Mouse (Mus musculus) lung, embryonic 14.5 days (tissue): ENCODE data around the gene Gm20388. TPM values are rescaled to one million over a fixed set of nuclear protein-coding genes. Genes with fewer than 3 reads are reported as not detected.
A peak's percentile ranks its signal among the peaks of the same experiment; 100 is the strongest.

Source experiments
- ATAC-seq: fragments of 200-750 bp; cut with Nextera tagmentation; 2 replicates; pipeline ENCODE4 v1.8.0; 2017; ENCODE audit warnings: mild to moderate bottlenecking, moderate TSS enrichment, moderate library complexity; ENCODE audit not compliant: insufficient read depth
- DNase-seq: peaks from one replicate; pipeline ENCODE4 v3.0.0-alpha.2; 2015
- H3K27ac ChIP-seq: fragments of 300-500 bp; sonication (generic); 2 replicates; pipeline ENCODE4 v1.5.1; 2014; ENCODE audit warnings: low read depth, mild to moderate bottlenecking, moderate library complexity
- H3K27me3 ChIP-seq: fragments of 300-500 bp; sonication (generic); 2 replicates; pipeline ENCODE4 v1.6.1; 2014; ENCODE audit warnings: low read length, control low read depth; ENCODE audit not compliant: insufficient read depth
- H3K36me3 ChIP-seq: fragments of 300-500 bp; sonication (generic); 2 replicates; pipeline ENCODE4 v1.6.1; 2014; ENCODE audit warnings: control low read depth; ENCODE audit not compliant: insufficient read depth
- H3K4me1 ChIP-seq: fragments of 300-500 bp; sonication (generic); 2 replicates; pipeline ENCODE4 v1.6.1; 2014; ENCODE audit warnings: antibody characterized with exemption, control low read depth; ENCODE audit not compliant: insufficient read depth
- H3K4me2 ChIP-seq: fragments of 300-500 bp; sonication (generic); 2 replicates; pipeline ENCODE4 v1.6.1; 2014; ENCODE audit warnings: mild to moderate bottlenecking
- H3K4me3 ChIP-seq: fragments of 300-500 bp; sonication (generic); 2 replicates; pipeline ENCODE4 v1.5.1; 2014; ENCODE audit warnings: low read depth, low read length
- H3K9ac ChIP-seq: fragments of 300-500 bp; sonication (generic); 2 replicates; pipeline ENCODE4 v1.6.1; 2014
- H3K9me3 ChIP-seq: fragments of 300-500 bp; sonication (generic); 2 replicates; pipeline ENCODE4 v1.6.1; 2016; ENCODE audit warnings: low read depth, low read length, control low read depth
- CTCF ChIP-seq: IDR thresholded peaks from 2 replicates; pipeline ENCODE4 v1.5.1; 2016; ENCODE audit warnings: antibody characterized with exemption, low read depth
- WGBS: fragments of 180-500 bp; shearing (Covaris S2); extraction: QIAGEN DNeasy Blood & Tissue Kit; methylation state at CpG from one replicate; pipeline ENCODE4 v1.1.7; 2014; 5-methylcytosine and 5-hydroxymethylcytosine counted together
- polyA plus RNA-seq: library from polyadenylated mRNA; unstranded; fragments of >200 nt; fragmentation: Nextera tagmentation; extraction: Ambion mirVana; gene quantifications from 2 replicates; pipeline ENCODE4 v1.2.1, GENCODE M21; 2014

Gm20388 gene
- polyA plus RNA-seq, 1 experiment from 2014 or later, result not detected

DNA sequence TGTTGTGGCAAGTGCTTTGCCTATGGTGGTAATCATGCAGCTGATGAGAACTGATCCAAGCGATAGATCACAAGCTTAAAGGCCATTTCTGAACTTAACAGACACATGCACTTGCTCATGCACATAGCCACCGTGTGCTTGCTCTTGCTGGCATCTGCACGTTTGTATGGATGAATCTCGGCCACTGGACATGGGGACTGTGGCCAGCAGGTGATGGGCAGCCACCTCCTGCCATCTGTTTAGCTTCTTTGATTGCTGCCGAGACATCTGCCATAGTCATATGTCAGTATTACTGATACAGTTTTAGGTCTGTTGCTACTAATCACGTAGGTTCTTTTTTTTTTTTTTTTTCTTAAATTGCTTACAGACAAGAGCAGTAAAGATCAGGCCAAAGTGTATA lies 2484.7 kb downstream of the Gm20388 start:
- Histone ChIP-seq H3K27me3 (no peaks in the 10 kb centered on the region), H3K9me3 (no peaks in the 10 kb centered on the region), H3K4me3 (no peak overlapping the region), H3K9ac (no peak overlapping the region), H3K4me1 (no peaks in the 10 kb centered on the region), H3K4me2 (no peak overlapping the region), H3K27ac (no peak overlapping the region), H3K36me3 (peaks cover 82% of the 10 kb centered on the region)
- ATAC-seq (no peak), DNase-seq (no peak)
- 88% methylated on average over 6 of the region's 6 CpGs for WGBS
- no peak for TF ChIP-seq CTCF

GRCm38 (mm10) chr8:122398186-122398585 lies 2487.5 kb downstream of the Gm20388 start:
- TF ChIP-seq CTCF, result no peak
- Histone ChIP-seq H3K36me3 (peaks cover 86% of the 10 kb centered on the region), H3K9me3 (no peaks in the 10 kb centered on the region), H3K4me3 (no peak overlapping the region), H3K9ac (no peak overlapping the region), H3K4me2 (no peak overlapping the region), H3K4me1 (no peaks in the 10 kb centered on the region), H3K27me3 (no peaks in the 10 kb centered on the region), H3K27ac (no peak overlapping the region)
- WGBS, result 90% methylated on average over 9 of the region's 9 CpGs
- DNase-seq (no peak), ATAC-seq (no peak)

DNA sequence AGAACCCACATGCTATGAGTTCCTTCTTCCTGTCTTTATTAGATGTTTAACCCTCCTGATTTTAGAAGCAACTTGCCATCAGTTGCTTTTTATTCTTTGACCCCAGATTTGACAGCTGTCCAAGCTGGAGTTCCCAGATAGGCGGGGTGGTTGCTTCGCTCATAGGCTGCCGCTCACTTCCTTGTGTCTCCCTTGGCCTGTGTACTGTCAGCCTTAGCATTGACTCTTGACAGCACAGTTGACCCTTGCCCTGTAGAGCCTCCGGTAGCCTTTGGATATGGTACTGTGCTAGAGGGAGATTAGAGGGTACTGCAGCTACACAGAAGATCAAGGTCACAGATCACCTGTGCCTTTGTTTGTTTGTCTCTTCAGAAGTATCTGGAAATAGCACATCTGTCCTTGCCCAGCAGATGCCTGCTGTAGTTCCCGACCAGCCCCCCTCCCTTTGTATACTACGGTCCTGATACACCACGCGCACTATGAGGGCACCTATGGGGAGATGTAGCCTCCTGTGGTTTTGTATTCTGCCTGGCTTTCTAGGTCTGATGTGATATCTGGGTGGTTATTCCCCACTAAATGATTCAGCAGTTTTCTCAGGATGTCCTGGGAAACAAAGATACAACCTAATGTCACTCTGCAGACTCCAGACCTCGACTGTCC lies 2494.6 kb downstream of the Gm20388 start:
- no peak for DNase-seq
- Histone ChIP-seq H3K4me3 (no peak overlapping the region), H3K9ac (no peak overlapping the region), H3K27me3 (no peaks in the 10 kb centered on the region), H3K27ac (no peak overlapping the region), H3K36me3 (peaks cover 99% of the 10 kb centered on the region), H3K4me1 (no peaks in the 10 kb centered on the region), H3K4me2 (no peak overlapping the region), H3K9me3 (no peaks in the 10 kb centered on the region)
- no peak for ATAC-seq
- no peak for TF ChIP-seq CTCF
- 86% methylated on average over 9 of the region's 9 CpGs for WGBS

DNA sequence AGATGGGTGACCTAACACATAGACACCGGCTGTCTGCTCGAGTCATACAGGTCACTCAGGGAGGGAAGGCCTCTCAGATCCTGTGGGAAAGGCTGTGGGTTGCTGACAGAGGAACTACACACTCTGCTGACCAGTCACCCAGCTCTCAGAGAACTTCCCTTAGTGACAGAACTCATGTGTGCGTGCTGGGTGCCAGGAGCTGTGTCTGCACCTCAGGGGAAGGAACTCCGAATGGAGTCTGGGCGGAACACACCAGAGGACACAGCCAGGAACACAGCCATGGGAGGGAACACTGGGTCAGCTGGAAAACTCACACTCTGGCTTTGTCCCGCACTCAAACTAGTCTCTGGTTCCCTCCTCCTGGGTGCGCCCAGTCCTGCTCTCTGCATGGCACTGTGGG lies 2497.0 kb downstream of the Gm20388 start:
- ATAC-seq (no peak), DNase-seq (no peak)
- H3K27ac ChIP-seq, result no peak overlapping the region
- no peak overlapping the region for H3K4me3 ChIP-seq
- no peaks in the 10 kb centered on the region for H3K9me3 ChIP-seq
- peaks cover 99% of the 10 kb centered on the region for H3K36me3 ChIP-seq
- TF ChIP-seq CTCF, result no peak
- H3K27me3 ChIP-seq, result no peaks in the 10 kb centered on the region
- H3K4me1 ChIP-seq, result no peaks in the 10 kb centered on the region
- no peak overlapping the region for H3K9ac ChIP-seq
- no peak overlapping the region for H3K4me2 ChIP-seq
- 90% methylated on average over 7 of the region's 7 CpGs for WGBS

DNA sequence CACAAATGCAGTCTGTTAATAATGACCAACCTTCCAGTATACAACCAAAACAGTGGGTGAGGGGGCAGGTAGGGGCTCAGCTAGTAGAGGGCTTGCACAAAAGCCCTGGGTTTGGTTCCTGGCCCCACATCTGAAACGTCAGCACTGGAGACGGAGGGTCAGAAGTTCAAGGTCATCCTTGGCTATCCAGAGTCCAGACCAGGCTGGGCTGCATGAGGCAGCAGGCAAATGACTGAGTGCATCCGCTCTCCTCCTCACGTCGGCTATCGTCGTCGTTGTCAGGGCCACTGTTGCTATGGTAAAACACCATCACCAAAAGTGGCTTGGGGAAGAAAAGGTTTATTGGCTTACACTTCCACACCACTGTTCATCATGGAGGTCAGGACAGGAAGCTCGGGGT lies 2503.7 kb downstream of the Gm20388 start:
- no peak overlapping the region for H3K27ac ChIP-seq
- no peak overlapping the region for H3K4me2 ChIP-seq
- H3K27me3 ChIP-seq, result no peaks in the 10 kb centered on the region
- no peak overlapping the region for H3K9ac ChIP-seq
- WGBS, result 80% methylated on average over 9 of the region's 9 CpGs
- no peak for DNase-seq
- no peak for ATAC-seq
- H3K4me3 ChIP-seq, result no peak overlapping the region
- peaks cover 98% of the 10 kb centered on the region for H3K36me3 ChIP-seq
- no peak for TF ChIP-seq CTCF
- H3K4me1 ChIP-seq, result no peaks in the 10 kb centered on the region
- no peaks in the 10 kb centered on the region for H3K9me3 ChIP-seq

GRCm38 (mm10) chr8:122415554-122415953 lies 2504.9 kb downstream of the Gm20388 start:
- Histone ChIP-seq H3K4me2 (no peak overlapping the region), H3K27me3 (no peaks in the 10 kb centered on the region), H3K27ac (no peak overlapping the region), H3K9me3 (no peaks in the 10 kb centered on the region), H3K36me3 (peaks cover 86% of the 10 kb centered on the region), H3K9ac (no peak overlapping the region), H3K4me1 (no peaks in the 10 kb centered on the region), H3K4me3 (no peak overlapping the region)
- ATAC-seq (no peak), DNase-seq (no peak)
- no peak for TF ChIP-seq CTCF
- 80% methylated on average over 6 of the region's 6 CpGs for WGBS

- Histone ChIP-seq H3K36me3 (peaks cover 42% of the 10 kb centered on the region), H3K4me3 (no peak overlapping the region), H3K4me1 (no peaks in the 10 kb centered on the region), H3K9ac (no peak overlapping the region), H3K4me2 (no peak overlapping the region), H3K27me3 (no peaks in the 10 kb centered on the region), H3K27ac (no peak overlapping the region; the same call in 1 of the 2 replicates), H3K9me3 (no peaks in the 10 kb centered on the region)
- DNase-seq (peak; percentile 66), ATAC-seq (no peak)
- WGBS, result 52% methylated on average over 9 of the region's 9 CpGs
- TF ChIP-seq CTCF, result no peak
Measured at GRCm38 (mm10) chr8:122419881-122420555, 2509.4 kb downstream of the Gm20388 start.
